Mouse (Mus musculus): ENCODE data around the gene Lmln. TPM values are rescaled to one million over a fixed set of nuclear protein-coding genes. Genes with fewer than 3 reads are reported as not detected.
"Not testable (repeated sequence)": the region's sequence is repeated elsewhere in the genome, so short reads cannot be mapped to it uniquely, and the experiment has no call there.

Lmln gene
- polyA plus RNA-seq, 1 experiment: 1.7 TPM

- WGBS: under 1% methylated on average over 47 of the region's 47 CpGs
- peak within 1 kb of the TSS; percentile 94 for H3K27ac ChIP-seq (ENCODE audit: insufficient read depth, low read depth, low read length)
These were observed 6.1 kb upstream of the Lmln start, which contains the start of the genes Iqcg and Rpl35a for GRCm38 (mm10) chr16:33056095-33056785. TSS of gene Iqcg (minus strand) at chr16:33056218. TSS of gene Rpl35a (plus strand) at chr16:33056453.

GRCm38 (mm10) chr16:33056786-33057185 is 5.5 kb upstream of the Lmln start:
- peak overlapping the region; percentile 94 for H3K27ac ChIP-seq (ENCODE audit: insufficient read depth, low read depth, low read length)
- peak overlapping the region; percentile 88 for H3K4me3 ChIP-seq (ENCODE audit: low read depth, low read length)
- no peaks in the 10 kb centered on the region for H3K27me3 ChIP-seq (ENCODE audit: control insufficient read depth, insufficient read depth, low read length)
- WGBS: under 1% methylated on average over 24 of the region's 24 CpGs
- peaks cover 10% of the 10 kb centered on the region for H3K36me3 ChIP-seq (ENCODE audit: control insufficient read depth, insufficient read depth, low read length)
- TF ChIP-seq POLR2A (IDR thresholded peaks at IDR 0.05; ENCODE audit: low read depth, low read length) (no peak), CTCF (IDR thresholded peaks at IDR 0.05; ENCODE audit: extremely low read depth, insufficient read length, insufficient replicate concordance, low read depth, low read length) (no peak)
- H3K4me1 ChIP-seq (ENCODE audit: control insufficient read depth, insufficient read depth, insufficient read length, low read length): peaks cover 9% of the 10 kb centered on the region; the same call in 1 of the 2 replicates

More at GRCm38 (mm10) chr16:33056095-33056785, 6.1 kb upstream of the Lmln start, which contains the start of the genes Iqcg and Rpl35a:
- TF ChIP-seq POLR2A (IDR thresholded peaks at IDR 0.05; ENCODE audit: low read depth, low read length) (peak; percentile 75; the same call in 1 of the 2 replicates), CTCF (IDR thresholded peaks at IDR 0.05; ENCODE audit: extremely low read depth, insufficient read length, insufficient replicate concordance, low read depth, low read length) (no peak)
- Histone ChIP-seq H3K36me3 (ENCODE audit: control insufficient read depth, insufficient read depth, low read length) (peaks cover 10% of the 10 kb centered on the region), H3K4me1 (ENCODE audit: control insufficient read depth, insufficient read depth, insufficient read length, low read length) (peaks cover 9% of the 10 kb centered on the region; the same call in 1 of the 2 replicates), H3K27me3 (ENCODE audit: control insufficient read depth, insufficient read depth, low read length) (no peaks in the 10 kb centered on the region), H3K4me3 (ENCODE audit: low read depth, low read length) (peak within 1 kb of the TSS; percentile 88)

- Histone ChIP-seq H3K4me1 (ENCODE audit: control insufficient read depth, insufficient read depth, insufficient read length, low read length) (peaks cover 9% of the 10 kb centered on the region; the same call in 1 of the 2 replicates), H3K36me3 (ENCODE audit: control insufficient read depth, insufficient read depth, low read length) (peaks cover 10% of the 10 kb centered on the region), H3K4me3 (ENCODE audit: low read depth, low read length) (no peak overlapping the region), H3K27ac (ENCODE audit: insufficient read depth, low read depth, low read length) (no peak overlapping the region), H3K27me3 (ENCODE audit: control insufficient read depth, insufficient read depth, low read length) (no peaks in the 10 kb centered on the region)
- TF ChIP-seq POLR2A (IDR thresholded peaks at IDR 0.05; ENCODE audit: low read depth, low read length) (no peak), CTCF (IDR thresholded peaks at IDR 0.05; ENCODE audit: extremely low read depth, insufficient read length, insufficient replicate concordance, low read depth, low read length) (no peak)
- 79% methylated on average over 16 of the region's 16 CpGs for WGBS
These were observed 4.3 kb upstream of the Lmln start for GRCm38 (mm10) chr16:33058033-33058432.

GRCm38 (mm10) chr16:33058656-33059055 is 3.7 kb upstream of the Lmln start:
- 37% methylated on average over 9 of the region's 9 CpGs for WGBS
- H3K27ac ChIP-seq (ENCODE audit: insufficient read depth, low read depth, low read length); H3K27me3 ChIP-seq (ENCODE audit: control insufficient read depth, insufficient read depth, low read length); H3K4me3 ChIP-seq (ENCODE audit: low read depth, low read length): not testable (repeated sequence)
- Histone ChIP-seq H3K36me3 (ENCODE audit: control insufficient read depth, insufficient read depth, low read length) (peaks cover 10% of the 10 kb centered on the region), H3K4me1 (ENCODE audit: control insufficient read depth, insufficient read depth, insufficient read length, low read length) (peaks cover 14% of the 10 kb centered on the region; the same call in 1 of the 2 replicates)

GRCm38 (mm10) chr16:33059471-33059870 is 2.9 kb upstream of the Lmln start:
- no peak for TF ChIP-seq CTCF (IDR thresholded peaks at IDR 0.05; ENCODE audit: extremely low read depth, insufficient read length, insufficient replicate concordance, low read depth, low read length)
- no peak for TF ChIP-seq POLR2A (IDR thresholded peaks at IDR 0.05; ENCODE audit: low read depth, low read length)
- peaks cover 17% of the 10 kb centered on the region; the same call in 1 of the 2 replicates for H3K4me1 ChIP-seq (ENCODE audit: control insufficient read depth, insufficient read depth, insufficient read length, low read length)
- 44% methylated on average over 1 of the region's 1 CpGs for WGBS
- H3K27ac ChIP-seq (ENCODE audit: insufficient read depth, low read depth, low read length): peak overlapping the region; percentile 31; the same call in 1 of the 2 replicates
- peaks cover 10% of the 10 kb centered on the region for H3K36me3 ChIP-seq (ENCODE audit: control insufficient read depth, insufficient read depth, low read length)
- no peak overlapping the region for H3K4me3 ChIP-seq (ENCODE audit: low read depth, low read length)
- H3K27me3 ChIP-seq (ENCODE audit: control insufficient read depth, insufficient read depth, low read length): no peaks in the 10 kb centered on the region

GRCm38 (mm10) chr16:33060926-33061325 is 1.4 kb upstream of the Lmln start:
- Histone ChIP-seq H3K4me1 (ENCODE audit: control insufficient read depth, insufficient read depth, insufficient read length, low read length) (peaks cover 14% of the 10 kb centered on the region; the same call in 1 of the 2 replicates), H3K36me3 (ENCODE audit: control insufficient read depth, insufficient read depth, low read length) (peaks cover 10% of the 10 kb centered on the region), H3K27ac (ENCODE audit: insufficient read depth, low read depth, low read length) (no peak overlapping the region), H3K4me3 (ENCODE audit: low read depth, low read length) (no peak overlapping the region), H3K27me3 (ENCODE audit: control insufficient read depth, insufficient read depth, low read length) (no peaks in the 10 kb centered on the region)
- WGBS: 89% methylated on average over 2 of the region's 2 CpGs
- TF ChIP-seq POLR2A (IDR thresholded peaks at IDR 0.05; ENCODE audit: low read depth, low read length) (no peak), CTCF (IDR thresholded peaks at IDR 0.05; ENCODE audit: extremely low read depth, insufficient read length, insufficient replicate concordance, low read depth, low read length) (no peak)

GRCm38 (mm10) chr16:33061400-33061799 is 921 bp upstream of the Lmln start:
- no peak overlapping the region for H3K4me3 ChIP-seq (ENCODE audit: low read depth, low read length)
- peaks cover 14% of the 10 kb centered on the region; the same call in 1 of the 2 replicates for H3K4me1 ChIP-seq (ENCODE audit: control insufficient read depth, insufficient read depth, insufficient read length, low read length)
- no peak for TF ChIP-seq CTCF (IDR thresholded peaks at IDR 0.05; ENCODE audit: extremely low read depth, insufficient read length, insufficient replicate concordance, low read depth, low read length)
- TF ChIP-seq POLR2A (IDR thresholded peaks at IDR 0.05; ENCODE audit: low read depth, low read length): no peak
- H3K27ac ChIP-seq (ENCODE audit: insufficient read depth, low read depth, low read length): peak overlapping the region; percentile 78; the same call in 1 of the 2 replicates
- H3K36me3 ChIP-seq (ENCODE audit: control insufficient read depth, insufficient read depth, low read length): peaks cover 10% of the 10 kb centered on the region
- H3K27me3 ChIP-seq (ENCODE audit: control insufficient read depth, insufficient read depth, low read length): no peaks in the 10 kb centered on the region
- 49% methylated on average over 11 of the region's 11 CpGs for WGBS

All from small intestine, adult 2 months (tissue).